Mouse (Mus musculus): ENCODE data around the gene Nmt1.
A peak's percentile ranks its signal among the peaks of the same experiment; 100 is the strongest.

Gene Nmt1

GRCm38 (mm10) chr11:103028176-103028891, at the start of gene Nmt1, which contains the start of gene Dcakd:
Gene Nmt1 (plus strand): TSS chr11:103028190.
Gene Dcakd (minus strand): TSS chr11:103028333.
- peak; percentile 98 for DNase-seq (ENCODE audit: low read depth, low spot score)

DNA sequence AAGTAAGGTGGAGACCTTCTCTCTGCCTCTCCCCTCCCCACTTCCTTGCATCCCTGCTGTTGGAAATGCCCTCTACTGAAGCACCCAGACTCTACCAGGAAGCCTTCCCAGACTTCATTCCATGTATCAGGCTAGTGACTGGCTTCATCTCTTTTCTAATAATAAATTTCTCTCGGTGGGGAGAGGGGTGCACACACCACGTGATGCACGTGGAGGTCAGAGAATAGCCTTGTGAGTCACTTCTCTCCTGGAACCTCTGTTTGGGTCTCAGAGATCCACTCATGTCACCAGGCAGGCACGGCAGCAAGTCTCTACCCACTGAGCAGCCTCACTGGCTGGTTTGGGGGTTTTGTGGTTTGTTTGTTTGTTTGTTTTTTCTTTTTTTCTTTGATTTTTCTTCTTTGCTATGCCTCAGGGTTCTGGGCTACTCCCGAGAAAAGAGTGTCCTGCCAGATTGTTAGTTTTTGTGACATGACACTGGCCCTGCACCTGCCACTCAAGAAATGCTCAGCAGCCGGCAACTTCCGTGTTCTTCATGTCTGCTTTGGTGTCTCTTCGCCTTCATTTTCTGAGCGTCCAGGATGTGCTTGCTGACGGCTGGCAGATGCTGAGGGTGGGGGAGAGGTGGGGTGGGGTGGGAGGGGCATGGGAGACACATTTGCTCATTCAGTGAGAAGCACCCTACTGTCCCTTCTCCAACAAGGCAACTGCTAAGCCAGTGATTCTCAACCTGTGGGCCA, 46.7 kb upstream of the Nmt1 start:
- no peak for DNase-seq (ENCODE audit: low read depth, low spot score)

GRCm38 (mm10) chr11:102984086-102984485, 43.9 kb upstream of the Nmt1 start:
- no peak for DNase-seq (ENCODE audit: low read depth, low spot score)

- DNase-seq (ENCODE audit: low read depth, low spot score) = no peak
Observed at GRCm38 (mm10) chr11:102984615-102985014, 43.4 kb upstream of the Nmt1 start.

DNA sequence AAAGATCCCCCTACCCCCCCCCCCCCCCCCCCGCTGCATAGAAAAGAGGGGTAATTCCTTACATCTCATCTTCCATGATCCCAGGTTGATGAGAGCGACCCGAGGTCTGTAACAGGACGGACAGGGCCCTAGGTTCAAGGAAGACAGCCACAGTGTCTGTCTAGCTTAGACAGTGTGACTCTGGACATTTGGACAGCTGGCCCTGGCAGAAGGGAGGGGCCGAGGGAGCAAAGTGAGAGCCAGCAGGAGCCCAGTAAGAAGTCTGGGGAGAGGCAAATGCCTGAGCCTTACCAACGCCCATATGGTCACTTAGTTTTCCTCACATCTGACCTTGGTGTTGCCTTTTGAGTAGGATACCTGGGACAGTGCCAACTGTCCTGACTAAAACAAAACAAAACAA, 42.8 kb upstream of the Nmt1 start:
- DNase-seq (ENCODE audit: low read depth, low spot score) = no peak

DNA sequence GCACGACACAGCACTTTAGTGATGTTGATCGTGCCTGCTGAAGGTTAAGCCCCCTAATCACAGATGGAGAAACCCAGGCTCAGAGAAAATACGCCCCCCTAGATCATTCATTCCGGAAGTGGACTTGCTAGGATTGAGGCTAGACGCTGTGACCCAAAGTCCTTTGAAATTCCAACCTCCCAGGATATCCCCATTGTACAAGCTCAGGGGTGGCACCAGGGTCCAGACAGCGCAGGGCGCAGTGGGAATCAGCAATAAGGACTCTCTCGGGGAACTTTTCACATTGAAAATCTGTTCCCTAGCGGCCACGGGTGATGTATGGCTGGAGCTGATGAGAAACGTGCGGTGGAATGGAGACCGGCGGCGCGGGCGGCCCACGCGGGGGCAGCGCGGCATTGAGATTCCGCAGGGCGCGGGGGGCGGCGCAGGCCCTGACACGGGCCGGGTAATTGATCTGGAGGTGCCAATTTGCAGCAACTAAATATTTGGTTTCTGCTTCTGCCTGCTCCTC, 38.3 kb upstream of the Nmt1 start:
- DNase-seq (ENCODE audit: low read depth, low spot score) = no peak

- no peak for DNase-seq (ENCODE audit: low read depth, low spot score)
Observed at GRCm38 (mm10) chr11:102990152-102990663, 37.8 kb upstream of the Nmt1 start.

- no peak for DNase-seq (ENCODE audit: low read depth, low spot score)
Observed at GRCm38 (mm10) chr11:102991681-102992080, 36.3 kb upstream of the Nmt1 start.

DNA sequence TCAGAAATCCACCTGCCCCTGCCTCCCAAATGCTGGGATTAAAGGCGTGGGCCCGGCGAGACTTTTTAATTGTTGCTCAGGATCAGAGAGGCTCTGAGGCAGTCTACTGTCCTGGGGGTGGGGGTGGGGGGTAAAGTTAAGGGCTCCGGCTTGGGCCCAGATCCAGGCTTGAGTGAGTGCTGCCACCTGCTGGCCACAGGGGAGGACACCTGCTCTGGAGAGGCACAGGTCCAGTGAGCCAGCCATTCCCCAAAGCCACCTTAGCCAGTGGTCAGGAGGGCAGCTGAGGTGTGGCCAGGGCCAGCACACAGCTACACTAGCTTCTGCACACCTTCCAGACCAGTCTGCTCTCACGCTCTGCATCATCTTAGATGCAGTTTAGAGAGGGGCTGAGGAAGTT, 35.0 kb upstream of the Nmt1 start:
- DNase-seq (ENCODE audit: low read depth, low spot score) = peak; percentile 69

DNA sequence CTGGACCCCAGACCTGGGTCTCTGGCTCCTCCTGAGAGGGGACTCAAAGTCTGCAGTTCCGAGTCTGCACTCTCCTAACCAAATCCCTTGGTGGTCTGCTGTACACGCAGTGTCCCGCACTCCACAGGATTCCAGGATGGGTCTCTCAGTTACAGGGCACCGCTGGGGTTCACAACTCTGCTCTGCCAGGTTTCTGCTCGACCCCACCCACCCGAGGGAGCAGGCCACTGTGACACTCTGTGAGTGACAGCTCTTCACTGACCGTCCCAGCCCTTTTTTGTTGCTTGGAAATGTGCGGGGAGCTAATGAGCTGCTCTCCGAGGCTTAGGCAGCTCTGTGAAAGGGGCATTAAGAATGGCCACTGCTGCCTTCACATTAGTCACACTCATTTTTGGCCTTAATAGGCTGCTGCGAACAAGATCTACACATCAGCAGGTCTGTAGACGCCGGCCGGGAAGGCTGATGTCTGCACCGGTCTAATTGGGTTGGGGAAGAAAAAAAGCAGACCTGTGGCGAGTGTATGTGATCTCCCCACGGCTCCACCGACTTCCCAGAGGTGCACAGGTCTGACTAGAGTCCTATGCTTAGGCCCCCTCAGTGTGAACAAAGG, 34.5 kb upstream of the Nmt1 start:
- DNase-seq (ENCODE audit: low read depth, low spot score) = no peak

GRCm38 (mm10) chr11:102994952-102995351, 33.0 kb upstream of the Nmt1 start:
- DNase-seq (ENCODE audit: low read depth, low spot score) = no peak

DNA sequence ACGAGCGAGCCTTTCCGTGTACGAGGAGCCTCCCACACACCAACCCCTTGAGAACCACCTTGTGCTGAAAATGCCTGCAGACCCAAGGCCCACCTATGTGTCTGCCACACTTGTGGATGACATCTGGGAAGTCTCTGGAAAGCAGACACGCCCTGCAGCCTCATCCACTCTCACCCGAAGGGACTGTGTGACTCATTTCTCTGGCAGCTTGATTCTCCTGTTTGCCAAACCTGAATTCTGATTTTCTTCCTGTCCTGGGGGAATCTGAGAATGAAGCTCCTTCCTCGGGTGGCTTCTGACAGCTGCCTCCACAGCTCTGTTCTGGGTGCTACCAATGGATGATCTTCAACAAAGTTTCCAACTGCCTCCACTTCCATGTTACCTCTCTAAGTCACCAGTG, 31.6 kb upstream of the Nmt1 start:
- no peak for DNase-seq (ENCODE audit: low read depth, low spot score)

GRCm38 (mm10) chr11:102996991-102997770, 30.8 kb upstream of the Nmt1 start:
- no peak for DNase-seq (ENCODE audit: low read depth, low spot score)

DNA sequence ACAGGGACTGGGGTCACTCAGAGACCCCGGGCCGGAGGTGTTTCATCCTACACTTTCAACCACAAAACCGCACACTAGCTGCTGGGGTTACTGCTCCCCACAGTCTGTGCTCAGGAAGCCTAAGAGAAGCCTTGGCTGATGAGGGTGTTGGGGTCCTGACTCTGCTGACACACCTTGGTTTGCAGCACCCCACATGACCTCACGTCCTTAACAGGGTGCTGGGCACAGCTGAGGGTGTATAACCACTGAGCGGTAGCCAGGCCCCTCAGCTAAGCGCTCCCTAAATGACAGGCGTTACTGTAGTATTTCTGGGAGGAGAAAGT, 29.8 kb upstream of the Nmt1 start:
- no peak for DNase-seq (ENCODE audit: low read depth, low spot score)

- DNase-seq (ENCODE audit: low read depth, low spot score) = no peak
Observed at GRCm38 (mm10) chr11:102998577-102999316, 29.2 kb upstream of the Nmt1 start.

DNA sequence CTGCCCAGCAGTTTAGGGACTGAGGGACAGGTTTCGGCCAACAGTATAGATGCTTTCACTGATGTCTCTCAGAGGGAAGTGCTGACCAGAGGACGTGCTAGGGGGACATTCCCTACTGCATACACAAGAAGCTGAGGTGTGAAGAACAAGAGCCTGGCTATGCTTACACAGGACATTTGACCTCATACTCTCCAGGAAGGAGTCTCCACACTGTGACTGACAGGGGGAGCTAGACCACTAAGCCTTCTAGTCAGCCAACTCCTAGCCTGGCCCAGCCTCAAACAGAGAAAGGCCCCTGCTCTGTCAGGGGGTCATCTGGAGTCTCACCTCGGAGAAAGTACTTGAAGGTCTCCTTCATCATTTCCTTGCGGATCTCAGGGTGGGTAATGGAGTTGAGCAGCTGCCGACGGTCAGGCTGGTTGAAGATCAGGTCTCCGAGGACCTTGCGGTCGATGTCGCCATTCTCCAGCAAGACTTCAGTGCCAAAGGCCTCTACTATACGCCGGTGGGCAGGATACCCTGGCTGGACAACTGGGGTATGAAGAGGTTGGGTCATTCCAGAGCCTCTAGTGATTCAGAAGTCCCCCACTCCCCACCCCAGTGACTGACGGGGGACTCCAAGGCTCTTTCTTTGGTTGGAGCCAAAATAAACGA, 28.5 kb upstream of the Nmt1 start:
- no peak for DNase-seq (ENCODE audit: low read depth, low spot score)

- DNase-seq (ENCODE audit: low read depth, low spot score) = no peak
Observed at GRCm38 (mm10) chr11:103000111-103000510, 27.9 kb upstream of the Nmt1 start.

DNA sequence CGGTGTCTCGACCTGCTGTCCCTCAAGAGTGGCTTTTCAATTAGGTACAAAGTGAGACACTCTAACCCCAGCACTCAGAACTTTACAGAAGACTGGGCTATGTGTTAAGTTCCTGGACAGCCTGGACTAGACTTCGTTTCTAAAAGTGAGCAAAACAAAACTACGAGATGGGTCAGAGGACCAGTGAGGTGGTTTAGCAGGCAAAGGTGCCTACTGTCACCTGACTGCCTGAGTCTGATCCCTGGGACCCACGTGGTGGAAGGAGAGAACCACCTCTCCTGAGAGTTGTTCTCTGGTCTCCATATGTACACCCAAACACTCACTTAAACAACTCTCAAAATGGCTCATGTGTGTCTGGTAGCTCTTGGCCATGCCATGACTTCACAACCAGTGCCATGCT, 26.9 kb upstream of the Nmt1 start:
- DNase-seq (ENCODE audit: low read depth, low spot score) = no peak

DNA sequence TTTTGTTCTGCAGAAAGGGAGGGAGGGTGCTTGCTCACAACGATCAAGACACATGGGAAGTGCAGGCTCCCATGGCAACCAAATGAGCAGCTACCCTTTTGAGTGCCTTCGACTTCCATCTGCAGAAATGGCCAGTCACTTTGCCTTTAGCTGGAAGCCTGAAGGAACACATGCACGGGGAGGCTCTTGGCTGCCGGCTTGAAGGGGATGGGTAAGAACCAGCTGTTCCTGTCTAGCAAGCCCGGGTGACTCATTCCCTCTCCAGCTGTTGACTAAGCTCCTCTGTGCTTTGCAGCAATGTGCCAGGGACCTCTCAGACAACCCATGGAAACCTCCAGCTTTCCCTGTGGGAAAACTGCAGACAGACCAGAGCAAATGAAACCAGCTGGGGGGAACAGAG, 24.8 kb upstream of the Nmt1 start:
- DNase-seq (ENCODE audit: low read depth, low spot score) = no peak

DNA sequence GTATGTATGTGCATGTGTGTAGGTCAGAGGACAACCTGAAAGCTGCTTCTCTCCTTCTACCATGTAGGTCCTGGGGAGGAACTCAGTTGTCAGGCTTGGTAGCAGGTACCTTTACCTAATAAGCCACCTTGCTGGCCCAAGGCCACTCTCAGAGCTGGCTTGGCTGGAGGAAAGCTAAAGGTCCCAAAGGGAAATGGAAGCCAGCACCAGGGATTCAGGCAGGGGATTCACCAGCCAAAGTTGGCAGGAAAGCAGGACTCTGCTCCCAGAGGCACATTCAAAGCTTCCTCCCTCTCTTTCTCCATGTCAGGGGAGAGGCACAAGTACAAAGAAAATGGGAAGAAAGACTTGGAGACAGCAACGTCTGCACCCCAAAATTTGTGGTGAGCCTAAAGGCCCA, 23.1 kb upstream of the Nmt1 start:
- no peak for DNase-seq (ENCODE audit: low read depth, low spot score)
